Mouse (Mus musculus): ENCODE results near the gene Spata20. TPM values are rescaled to one million over a fixed set of nuclear protein-coding genes. Genes with fewer than 3 reads are reported as not detected.

Spata20 gene
- polyA plus RNA-seq, 1 experiment = 1,087 TPM

GRCm38 (mm10) chr11:94472916-94473706 is 12.9 kb downstream of the Spata20 start:
- Histone ChIP-seq H3K36me3 (ENCODE audit: control insufficient read depth, insufficient read depth, low read length) (no peaks in the 10 kb centered on the region), H3K4me3 (ENCODE audit: control insufficient read depth, low read depth, low read length) (peak overlapping the region; percentile 50), H3K27me3 (ENCODE audit: control insufficient read depth, insufficient read depth, low read length) (peaks cover 3% of the 10 kb centered on the region; the same call in 1 of the 2 replicates), H3K27ac (ENCODE audit: control insufficient read depth, insufficient read depth, low read depth, low read length) (no peak overlapping the region), H3K4me1 (ENCODE audit: control insufficient read depth, insufficient read depth, low read length) (peaks cover 19% of the 10 kb centered on the region)
- TF ChIP-seq POLR2A (IDR thresholded peaks at IDR 0.05; ENCODE audit: control insufficient read depth, low read depth, low read length) (no peak), CTCF (IDR thresholded peaks at IDR 0.05; ENCODE audit: control insufficient read depth, insufficient read depth, insufficient replicate concordance, low read depth, low read length) (no peak)

- Histone ChIP-seq H3K27me3 (ENCODE audit: control insufficient read depth, insufficient read depth, low read length) (peaks cover 3% of the 10 kb centered on the region; the same call in 1 of the 2 replicates), H3K4me1 (ENCODE audit: control insufficient read depth, insufficient read depth, low read length) (peaks cover 19% of the 10 kb centered on the region), H3K27ac (ENCODE audit: control insufficient read depth, insufficient read depth, low read depth, low read length) (no peak overlapping the region), H3K4me3 (ENCODE audit: control insufficient read depth, low read depth, low read length) (peak overlapping the region; percentile 47), H3K36me3 (ENCODE audit: control insufficient read depth, insufficient read depth, low read length) (no peaks in the 10 kb centered on the region)
- no peak for TF ChIP-seq POLR2A (IDR thresholded peaks at IDR 0.05; ENCODE audit: control insufficient read depth, low read depth, low read length)
- no peak for TF ChIP-seq CTCF (IDR thresholded peaks at IDR 0.05; ENCODE audit: control insufficient read depth, insufficient read depth, insufficient replicate concordance, low read depth, low read length)
Measured at GRCm38 (mm10) chr11:94472585-94472915, 13.4 kb downstream of the Spata20 start.

GRCm38 (mm10) chr11:94471740-94472584 is 14.0 kb downstream of the Spata20 start:
- H3K4me1 ChIP-seq (ENCODE audit: control insufficient read depth, insufficient read depth, low read length) = peaks cover 19% of the 10 kb centered on the region
- H3K36me3 ChIP-seq (ENCODE audit: control insufficient read depth, insufficient read depth, low read length) = no peaks in the 10 kb centered on the region
- no peak overlapping the region; the same call in 1 of the 2 replicates for H3K4me3 ChIP-seq (ENCODE audit: control insufficient read depth, low read depth, low read length)
- H3K27me3 ChIP-seq (ENCODE audit: control insufficient read depth, insufficient read depth, low read length) = peaks cover 3% of the 10 kb centered on the region; the same call in 1 of the 2 replicates
- no peak overlapping the region for H3K27ac ChIP-seq (ENCODE audit: control insufficient read depth, insufficient read depth, low read depth, low read length)
- TF ChIP-seq POLR2A (IDR thresholded peaks at IDR 0.05; ENCODE audit: control insufficient read depth, low read depth, low read length) = no peak

- no peak overlapping the region for H3K4me3 ChIP-seq (ENCODE audit: control insufficient read depth, low read depth, low read length)
- TF ChIP-seq POLR2A (IDR thresholded peaks at IDR 0.05; ENCODE audit: control insufficient read depth, low read depth, low read length) = no peak
- no peak overlapping the region for H3K27ac ChIP-seq (ENCODE audit: control insufficient read depth, insufficient read depth, low read depth, low read length)
- no peaks in the 10 kb centered on the region for H3K36me3 ChIP-seq (ENCODE audit: control insufficient read depth, insufficient read depth, low read length)
- peaks cover 3% of the 10 kb centered on the region; the same call in 1 of the 2 replicates for H3K27me3 ChIP-seq (ENCODE audit: control insufficient read depth, insufficient read depth, low read length)
- H3K4me1 ChIP-seq (ENCODE audit: control insufficient read depth, insufficient read depth, low read length) = peaks cover 18% of the 10 kb centered on the region
Measured at GRCm38 (mm10) chr11:94470391-94470790, 15.6 kb downstream of the Spata20 start.

GRCm38 (mm10) chr11:94469136-94470064 is 16.6 kb downstream of the Spata20 start:
- H3K4me3 ChIP-seq (ENCODE audit: control insufficient read depth, low read depth, low read length) = no peak overlapping the region
- H3K27me3 ChIP-seq (ENCODE audit: control insufficient read depth, insufficient read depth, low read length) = peaks cover 3% of the 10 kb centered on the region; the same call in 1 of the 2 replicates
- no peaks in the 10 kb centered on the region for H3K36me3 ChIP-seq (ENCODE audit: control insufficient read depth, insufficient read depth, low read length)
- H3K27ac ChIP-seq (ENCODE audit: control insufficient read depth, insufficient read depth, low read depth, low read length) = no peak overlapping the region
- TF ChIP-seq CTCF (IDR thresholded peaks at IDR 0.05; ENCODE audit: control insufficient read depth, insufficient read depth, insufficient replicate concordance, low read depth, low read length) = no peak
- no peak for TF ChIP-seq POLR2A (IDR thresholded peaks at IDR 0.05; ENCODE audit: control insufficient read depth, low read depth, low read length)
- peaks cover 13% of the 10 kb centered on the region for H3K4me1 ChIP-seq (ENCODE audit: control insufficient read depth, insufficient read depth, low read length)

GRCm38 (mm10) chr11:94468582-94469064 is 17.4 kb downstream of the Spata20 start:
- H3K27me3 ChIP-seq (ENCODE audit: control insufficient read depth, insufficient read depth, low read length) = peaks cover 3% of the 10 kb centered on the region; the same call in 1 of the 2 replicates

More at GRCm38 (mm10) chr11:94468582-94469064, 17.4 kb downstream of the Spata20 start:
- H3K36me3 ChIP-seq (ENCODE audit: control insufficient read depth, insufficient read depth, low read length) = no peaks in the 10 kb centered on the region
- H3K4me1 ChIP-seq (ENCODE audit: control insufficient read depth, insufficient read depth, low read length) = peaks cover 11% of the 10 kb centered on the region
- H3K4me3 ChIP-seq (ENCODE audit: control insufficient read depth, low read depth, low read length) = no peak overlapping the region
- H3K27ac ChIP-seq (ENCODE audit: control insufficient read depth, insufficient read depth, low read depth, low read length) = no peak overlapping the region
- no peak for TF ChIP-seq POLR2A (IDR thresholded peaks at IDR 0.05; ENCODE audit: control insufficient read depth, low read depth, low read length)
- TF ChIP-seq CTCF (IDR thresholded peaks at IDR 0.05; ENCODE audit: control insufficient read depth, insufficient read depth, insufficient replicate concordance, low read depth, low read length) = no peak

Data from testis, adult 2 months (tissue).